Mouse (Mus musculus) C2C12 (cell line): ENCODE measurements at regions not wholly inside any gene's neighbourhood (a gene's known extent, or its start where the extent isn't known, plus 50 kb on each side); places are given as distances from the start of the nearest gene placed in this dataset.

Experiments used
- H3K27me3 ChIP-seq: one replicate; pipeline ENCODE4 v1.6.1; 2011; ENCODE audit not compliant: control insufficient read depth, insufficient read depth, insufficient read length
- H3K36me3 ChIP-seq: one replicate; pipeline ENCODE4 v1.6.1; 2011; ENCODE audit not compliant: control insufficient read depth, insufficient read depth
- H3K4me3 ChIP-seq: one replicate; pipeline ENCODE4 v1.5.1; 2011; ENCODE audit warnings: mild to moderate bottlenecking, control low read depth; ENCODE audit not compliant: poor library complexity, insufficient read depth, severe bottlenecking
- H3K79me2 ChIP-seq: one replicate; pipeline ENCODE4 v1.6.1; 2011; ENCODE audit not compliant: control insufficient read depth, insufficient read depth
- H3K79me3 ChIP-seq: one replicate; pipeline ENCODE4 v1.6.1; 2011; ENCODE audit warnings: low read depth, control low read depth
- H3ac ChIP-seq: one replicate; pipeline ENCODE3; 2011; ENCODE audit warnings: low read depth; ENCODE audit not compliant: control insufficient read depth, insufficient read length
- CEBPB ChIP-seq: IDR thresholded peaks from one replicate; pipeline ENCODE4 v1.6.1; 2011; ENCODE audit warnings: low read depth, mild to moderate bottlenecking, control low read depth, moderate library complexity
- CTCF ChIP-seq: IDR thresholded peaks from one replicate; pipeline ENCODE4 v1.5.1; 2011; ENCODE audit not compliant: control insufficient read depth, insufficient read depth, insufficient read length
- FOSL1 ChIP-seq: IDR thresholded peaks from one replicate; pipeline ENCODE4 v1.8.0; 2011; ENCODE audit warnings: mild to moderate bottlenecking, low read length; ENCODE audit not compliant: poor library complexity, insufficient read depth, severe bottlenecking
- MAX ChIP-seq: IDR thresholded peaks from one replicate; pipeline ENCODE4 v1.6.1; 2011; ENCODE audit warnings: mild to moderate bottlenecking, control low read depth
- MYOD1 ChIP-seq: IDR thresholded peaks from one replicate; pipeline ENCODE4 v1.6.1; 2011; ENCODE audit warnings: low read depth; ENCODE audit not compliant: control insufficient read depth, insufficient read length
- MYOG ChIP-seq: IDR thresholded peaks from one replicate; pipeline ENCODE4 v1.6.1; 2011; ENCODE audit not compliant: control insufficient read depth, insufficient read length; ENCODE audit errors: extremely low read depth
- USF1 ChIP-seq: IDR thresholded peaks from one replicate; pipeline ENCODE4 v1.6.1; 2011; ENCODE audit warnings: low read depth, mild to moderate bottlenecking, control low read depth, moderate library complexity

DNA sequence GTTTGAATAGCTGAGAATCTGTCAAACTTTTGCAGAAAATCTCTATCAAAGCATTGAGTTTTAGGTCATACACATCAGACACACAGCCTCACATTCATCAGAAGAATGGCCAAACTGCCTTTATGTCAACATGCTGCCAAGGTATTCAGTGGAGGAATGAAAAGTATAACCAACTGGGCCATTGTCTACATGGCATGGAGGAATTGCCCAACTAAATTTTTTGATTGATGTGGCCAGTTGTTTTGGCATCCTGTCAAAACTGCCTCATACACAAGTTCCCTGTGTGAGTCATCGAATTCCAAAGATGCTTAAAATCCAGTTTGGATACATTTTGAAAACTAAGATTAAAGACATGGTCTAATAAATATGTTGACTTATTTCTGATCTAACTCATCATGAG lies 904.7 kb upstream of the Zeb2 start:
- H3K27me3 ChIP-seq = no peaks in the 10 kb centered on the region
- H3ac ChIP-seq = no peak overlapping the region
- no peaks in the 10 kb centered on the region for H3K79me3 ChIP-seq
- no peak overlapping the region for H3K4me3 ChIP-seq
- no peaks in the 10 kb centered on the region for H3K36me3 ChIP-seq
- TF ChIP-seq CEBPB = peak; percentile 96
- TF ChIP-seq MAX = no peak
- TF ChIP-seq MYOD1 = peak; percentile 90
- TF ChIP-seq FOSL1 = peak; percentile 48
- no peaks in the 10 kb centered on the region for H3K79me2 ChIP-seq

DNA sequence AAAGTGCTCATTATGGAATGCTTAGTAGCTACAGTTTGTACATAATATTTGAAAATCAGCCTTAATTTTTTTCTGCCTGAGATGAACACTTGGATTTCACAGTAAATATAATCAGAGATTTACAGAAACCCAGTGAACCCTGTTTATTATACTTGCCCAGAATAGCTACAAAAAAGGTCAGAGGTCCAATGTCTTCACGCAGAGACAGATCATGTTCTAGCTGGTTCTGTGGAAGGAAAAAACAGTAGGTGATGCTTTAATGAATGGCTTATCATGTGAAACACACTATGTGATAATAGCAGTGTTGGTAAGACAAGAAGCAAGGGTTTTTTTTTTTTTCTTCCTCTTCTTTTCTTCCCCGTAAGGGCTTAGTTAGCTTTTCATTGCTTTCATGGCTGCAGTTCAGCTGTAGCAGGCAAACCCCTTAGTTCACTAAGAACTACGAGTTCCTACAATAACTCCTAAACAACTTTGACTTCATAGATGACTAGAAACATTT lies 896.6 kb upstream of the Zeb2 start:
- no peaks in the 10 kb centered on the region for H3K79me2 ChIP-seq
- TF ChIP-seq FOSL1 (no peak), MYOG (no peak), MAX (no peak), CEBPB (no peak), CTCF (no peak), MYOD1 (no peak), USF1 (no peak)
- H3ac ChIP-seq = no peak overlapping the region
- H3K79me3 ChIP-seq = no peaks in the 10 kb centered on the region
- no peak overlapping the region for H3K4me3 ChIP-seq
- no peaks in the 10 kb centered on the region for H3K27me3 ChIP-seq
- H3K36me3 ChIP-seq = no peaks in the 10 kb centered on the region

GRCm38 (mm10) chr2:46012716-46013115 lies 895.5 kb upstream of the Zeb2 start:
- Histone ChIP-seq H3K79me3 (no peaks in the 10 kb centered on the region), H3ac (no peak overlapping the region), H3K36me3 (no peaks in the 10 kb centered on the region), H3K4me3 (no peak overlapping the region), H3K27me3 (no peaks in the 10 kb centered on the region), H3K79me2 (no peaks in the 10 kb centered on the region)
- no peak for TF ChIP-seq MYOD1
- no peak for TF ChIP-seq FOSL1
- no peak for TF ChIP-seq CEBPB

DNA sequence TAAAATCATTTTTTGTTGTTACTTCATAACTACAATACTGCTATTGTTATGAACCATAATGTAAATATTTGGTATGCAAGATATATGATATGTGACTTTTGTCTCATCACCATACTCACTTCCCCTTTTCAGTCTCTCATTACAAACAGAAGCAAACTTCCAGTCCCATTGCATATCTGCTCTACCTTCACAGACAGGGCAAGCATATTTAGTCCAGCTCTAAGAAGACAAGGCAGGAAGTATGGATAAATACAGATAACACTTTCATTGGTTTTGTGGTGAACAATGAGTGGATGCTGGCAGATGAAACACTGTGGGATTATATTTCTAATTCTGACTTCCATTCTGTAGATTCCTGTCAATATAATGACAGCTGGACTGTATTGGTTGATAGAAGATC lies 858.0 kb upstream of the Zeb2 start:
- Histone ChIP-seq H3K79me3 (no peaks in the 10 kb centered on the region), H3K27me3 (no peaks in the 10 kb centered on the region), H3K36me3 (no peaks in the 10 kb centered on the region), H3ac (no peak overlapping the region), H3K4me3 (no peak overlapping the region), H3K79me2 (no peaks in the 10 kb centered on the region)
- no peak for TF ChIP-seq USF1
- TF ChIP-seq MYOG = no peak
- TF ChIP-seq CTCF = no peak
- TF ChIP-seq CEBPB = no peak
- no peak for TF ChIP-seq MAX
- no peak for TF ChIP-seq FOSL1
- no peak for TF ChIP-seq MYOD1

DNA sequence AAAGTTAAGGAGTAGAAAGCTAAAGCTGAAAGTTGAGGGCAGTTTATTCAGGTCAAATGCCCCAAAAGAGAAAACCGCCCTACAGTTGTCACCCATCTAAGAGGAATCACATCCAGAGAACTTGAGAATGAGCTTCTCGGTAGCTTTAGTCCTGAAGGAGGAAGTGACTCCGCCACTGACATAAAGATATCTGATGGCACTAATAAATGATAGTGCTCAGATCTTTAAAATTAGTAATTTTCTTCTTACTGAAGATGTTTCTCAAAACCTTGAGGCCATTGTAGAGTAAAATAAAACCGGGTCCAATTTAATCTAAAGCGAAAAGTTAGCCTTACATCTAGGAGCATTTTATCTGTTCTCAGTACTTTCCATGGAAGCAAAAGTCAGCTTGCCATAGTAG lies 851.4 kb upstream of the Zeb2 start:
- no peaks in the 10 kb centered on the region for H3K79me2 ChIP-seq
- no peak for TF ChIP-seq MYOD1
- TF ChIP-seq CEBPB = no peak
- no peak for TF ChIP-seq CTCF
- TF ChIP-seq MYOG = no peak
- TF ChIP-seq FOSL1 = no peak
- TF ChIP-seq USF1 = no peak
- no peak for TF ChIP-seq MAX
- H3K36me3 ChIP-seq = no peaks in the 10 kb centered on the region
- no peaks in the 10 kb centered on the region for H3K27me3 ChIP-seq
- H3K79me3 ChIP-seq = no peaks in the 10 kb centered on the region
- H3ac ChIP-seq = no peak overlapping the region
- no peak overlapping the region for H3K4me3 ChIP-seq

DNA sequence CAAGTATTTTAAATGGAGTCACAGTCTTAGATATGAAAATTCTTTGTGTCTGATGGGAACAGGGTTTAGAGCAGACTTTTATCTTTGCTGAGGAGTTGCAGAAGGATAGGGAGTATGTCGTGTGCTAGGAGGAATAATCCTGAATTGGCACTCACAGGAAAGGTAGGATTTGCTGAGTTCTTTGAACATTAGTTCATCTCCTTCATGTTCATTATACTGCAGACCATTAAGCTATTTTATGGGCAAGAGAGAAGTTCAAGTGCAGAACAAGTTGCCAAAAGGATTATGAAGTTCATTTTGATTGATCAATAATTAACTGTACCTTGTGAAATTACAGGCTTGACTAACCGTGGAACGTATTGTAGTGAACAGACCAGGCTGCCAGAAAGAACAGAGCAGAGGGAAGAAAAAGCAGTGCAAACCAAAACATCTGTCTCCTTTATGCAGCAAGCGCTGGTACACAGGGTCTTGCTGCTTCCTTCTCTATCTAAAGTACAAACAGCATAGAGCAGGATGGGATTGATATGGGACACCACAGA lies 839.7 kb upstream of the Zeb2 start:
- TF ChIP-seq FOSL1 = no peak
- no peak for TF ChIP-seq USF1
- no peaks in the 10 kb centered on the region for H3K36me3 ChIP-seq
- no peak overlapping the region for H3ac ChIP-seq
- no peaks in the 10 kb centered on the region for H3K79me2 ChIP-seq
- no peaks in the 10 kb centered on the region for H3K79me3 ChIP-seq
- H3K4me3 ChIP-seq = no peak overlapping the region
- no peaks in the 10 kb centered on the region for H3K27me3 ChIP-seq
